Mouse (Mus musculus): ENCODE measurements at regions not wholly inside any gene's neighbourhood (a gene's known extent, or its start where the extent isn't known, plus 50 kb on each side); places are given as distances from the start of the nearest gene placed in this dataset.

- H3K4me2 ChIP-seq (replicated peaks; ENCODE audit: low read depth, low read length): no peak overlapping the region
- H3K27ac ChIP-seq (ENCODE audit: low read depth, low read length): no peak overlapping the region
- WGBS: 81% methylated on average over 9 of the region's 9 CpGs
- no peak for ATAC-seq (ENCODE audit: low FRiP score, low TSS enrichment)
- no peak overlapping the region for H3K9ac ChIP-seq (ENCODE audit: low read depth, low read length)
- no peaks in the 10 kb centered on the region for H3K27me3 ChIP-seq (ENCODE audit: control insufficient read depth, insufficient read depth, low read length)
- H3K4me1 ChIP-seq (ENCODE audit: control insufficient read depth, insufficient read depth, low read length): no peaks in the 10 kb centered on the region
- no peaks in the 10 kb centered on the region for H3K9me3 ChIP-seq (ENCODE audit: control insufficient read depth, low read length)
- no peak overlapping the region for H3K4me3 ChIP-seq (ENCODE audit: low read length)
- H3K36me3 ChIP-seq (ENCODE audit: control insufficient read depth, insufficient read depth, low read length): no peaks in the 10 kb centered on the region
Observed at GRCm38 (mm10) chr13:39834521-39835245, 526.6 kb downstream of the Ofcc1 start.

- Histone ChIP-seq H3K9ac (ENCODE audit: low read depth, low read length) (peak overlapping the region; percentile 18; the same call in 1 of the 2 replicates), H3K27me3 (ENCODE audit: control insufficient read depth, insufficient read depth, low read length) (no peaks in the 10 kb centered on the region; the same call in 1 of the 2 replicates), H3K4me3 (ENCODE audit: low read length) (peak overlapping the region; percentile 37), H3K9me3 (ENCODE audit: control insufficient read depth, low read length) (no peaks in the 10 kb centered on the region), H3K36me3 (ENCODE audit: control insufficient read depth, insufficient read depth, low read length) (no peaks in the 10 kb centered on the region), H3K27ac (ENCODE audit: low read depth, low read length) (no peak overlapping the region), H3K4me1 (ENCODE audit: control insufficient read depth, insufficient read depth, low read length) (peaks cover 4% of the 10 kb centered on the region; the same call in 1 of the 2 replicates), H3K4me2 (replicated peaks; ENCODE audit: low read depth, low read length) (peak overlapping the region; percentile 62)
- ATAC-seq (ENCODE audit: low FRiP score, low TSS enrichment): peak; percentile 60
- WGBS: 4% methylated on average over 20 of the region's 20 CpGs
Observed at GRCm38 (mm10) chr13:39823965-39824555, 537.2 kb downstream of the Ofcc1 start.

GRCm38 (mm10) chr13:39823346-39823954 lies 537.8 kb downstream of the Ofcc1 start:
- peaks cover 4% of the 10 kb centered on the region; the same call in 1 of the 2 replicates for H3K4me1 ChIP-seq (ENCODE audit: control insufficient read depth, insufficient read depth, low read length)
- ATAC-seq (ENCODE audit: low FRiP score, low TSS enrichment): no peak
- 19% methylated on average over 15 of the region's 15 CpGs for WGBS
- H3K9ac ChIP-seq (ENCODE audit: low read depth, low read length): no peak overlapping the region
- H3K27ac ChIP-seq (ENCODE audit: low read depth, low read length): no peak overlapping the region
- no peaks in the 10 kb centered on the region for H3K9me3 ChIP-seq (ENCODE audit: control insufficient read depth, low read length)
- peak overlapping the region; percentile 62 for H3K4me2 ChIP-seq (replicated peaks; ENCODE audit: low read depth, low read length)
- H3K4me3 ChIP-seq (ENCODE audit: low read length): peak overlapping the region; percentile 37
- no peaks in the 10 kb centered on the region for H3K36me3 ChIP-seq (ENCODE audit: control insufficient read depth, insufficient read depth, low read length)
- no peaks in the 10 kb centered on the region; the same call in 1 of the 2 replicates for H3K27me3 ChIP-seq (ENCODE audit: control insufficient read depth, insufficient read depth, low read length)

GRCm38 (mm10) chr13:39774554-39774953 lies 586.7 kb downstream of the Ofcc1 start:
- 53% methylated on average over 5 of the region's 5 CpGs for WGBS
- no peak overlapping the region for H3K4me3 ChIP-seq (ENCODE audit: low read length)
- H3K9ac ChIP-seq (ENCODE audit: low read depth, low read length): no peak overlapping the region
- H3K4me1 ChIP-seq (ENCODE audit: control insufficient read depth, insufficient read depth, low read length): no peaks in the 10 kb centered on the region
- H3K36me3 ChIP-seq (ENCODE audit: control insufficient read depth, insufficient read depth, low read length): no peaks in the 10 kb centered on the region
- no peak for ATAC-seq (ENCODE audit: low FRiP score, low TSS enrichment)
- no peaks in the 10 kb centered on the region for H3K27me3 ChIP-seq (ENCODE audit: control insufficient read depth, insufficient read depth, low read length)
- H3K9me3 ChIP-seq (ENCODE audit: control insufficient read depth, low read length): no peaks in the 10 kb centered on the region
- no peak overlapping the region for H3K4me2 ChIP-seq (replicated peaks; ENCODE audit: low read depth, low read length)
- H3K27ac ChIP-seq (ENCODE audit: low read depth, low read length): no peak overlapping the region

- no peaks in the 10 kb centered on the region for H3K36me3 ChIP-seq (ENCODE audit: control insufficient read depth, insufficient read depth, low read length)
- 70% methylated on average over 8 of the region's 8 CpGs for WGBS
- H3K9ac ChIP-seq (ENCODE audit: low read depth, low read length): no peak overlapping the region
- no peak for ATAC-seq (ENCODE audit: low FRiP score, low TSS enrichment)
- no peak overlapping the region for H3K27ac ChIP-seq (ENCODE audit: low read depth, low read length)
- H3K27me3 ChIP-seq (ENCODE audit: control insufficient read depth, insufficient read depth, low read length): no peaks in the 10 kb centered on the region
- H3K4me2 ChIP-seq (replicated peaks; ENCODE audit: low read depth, low read length): no peak overlapping the region
- no peak overlapping the region for H3K4me3 ChIP-seq (ENCODE audit: low read length)
- H3K4me1 ChIP-seq (ENCODE audit: control insufficient read depth, insufficient read depth, low read length): no peaks in the 10 kb centered on the region
- no peaks in the 10 kb centered on the region for H3K9me3 ChIP-seq (ENCODE audit: control insufficient read depth, low read length)
Observed at GRCm38 (mm10) chr13:39774111-39774510, 587.1 kb downstream of the Ofcc1 start.

- H3K4me3 ChIP-seq (ENCODE audit: low read length): no peak overlapping the region
- no peak overlapping the region for H3K9ac ChIP-seq (ENCODE audit: low read depth, low read length)
- H3K27ac ChIP-seq (ENCODE audit: low read depth, low read length): no peak overlapping the region
- ATAC-seq (ENCODE audit: low FRiP score, low TSS enrichment): no peak
- no peak overlapping the region for H3K4me2 ChIP-seq (replicated peaks; ENCODE audit: low read depth, low read length)
- 57% methylated on average over 4 of the region's 4 CpGs for WGBS
- no peaks in the 10 kb centered on the region for H3K4me1 ChIP-seq (ENCODE audit: control insufficient read depth, insufficient read depth, low read length)
- no peaks in the 10 kb centered on the region for H3K9me3 ChIP-seq (ENCODE audit: control insufficient read depth, low read length)
- H3K36me3 ChIP-seq (ENCODE audit: control insufficient read depth, insufficient read depth, low read length): no peaks in the 10 kb centered on the region
- H3K27me3 ChIP-seq (ENCODE audit: control insufficient read depth, insufficient read depth, low read length): no peaks in the 10 kb centered on the region
Observed at GRCm38 (mm10) chr13:39769228-39769627, 592.0 kb downstream of the Ofcc1 start.

- no peak overlapping the region for H3K4me2 ChIP-seq (replicated peaks; ENCODE audit: low read depth, low read length)
- no peak overlapping the region for H3K9ac ChIP-seq (ENCODE audit: low read depth, low read length)
- no peak overlapping the region for H3K27ac ChIP-seq (ENCODE audit: low read depth, low read length)
- 88% methylated on average over 1 of the region's 1 CpGs for WGBS
- H3K9me3 ChIP-seq (ENCODE audit: control insufficient read depth, low read length): no peaks in the 10 kb centered on the region
- H3K4me1 ChIP-seq (ENCODE audit: control insufficient read depth, insufficient read depth, low read length): no peaks in the 10 kb centered on the region
- H3K4me3 ChIP-seq (ENCODE audit: low read length): no peak overlapping the region
- no peaks in the 10 kb centered on the region for H3K27me3 ChIP-seq (ENCODE audit: control insufficient read depth, insufficient read depth, low read length)
- H3K36me3 ChIP-seq (ENCODE audit: control insufficient read depth, insufficient read depth, low read length): no peaks in the 10 kb centered on the region
- ATAC-seq (ENCODE audit: low FRiP score, low TSS enrichment): no peak
Observed at GRCm38 (mm10) chr13:39766897-39767296, 594.4 kb downstream of the Ofcc1 start.

All from kidney, embryonic 14.5 days (tissue).